Mouse (Mus musculus): Measurements from ENCODE around the gene Prex1.

Gene Prex1

DNA sequence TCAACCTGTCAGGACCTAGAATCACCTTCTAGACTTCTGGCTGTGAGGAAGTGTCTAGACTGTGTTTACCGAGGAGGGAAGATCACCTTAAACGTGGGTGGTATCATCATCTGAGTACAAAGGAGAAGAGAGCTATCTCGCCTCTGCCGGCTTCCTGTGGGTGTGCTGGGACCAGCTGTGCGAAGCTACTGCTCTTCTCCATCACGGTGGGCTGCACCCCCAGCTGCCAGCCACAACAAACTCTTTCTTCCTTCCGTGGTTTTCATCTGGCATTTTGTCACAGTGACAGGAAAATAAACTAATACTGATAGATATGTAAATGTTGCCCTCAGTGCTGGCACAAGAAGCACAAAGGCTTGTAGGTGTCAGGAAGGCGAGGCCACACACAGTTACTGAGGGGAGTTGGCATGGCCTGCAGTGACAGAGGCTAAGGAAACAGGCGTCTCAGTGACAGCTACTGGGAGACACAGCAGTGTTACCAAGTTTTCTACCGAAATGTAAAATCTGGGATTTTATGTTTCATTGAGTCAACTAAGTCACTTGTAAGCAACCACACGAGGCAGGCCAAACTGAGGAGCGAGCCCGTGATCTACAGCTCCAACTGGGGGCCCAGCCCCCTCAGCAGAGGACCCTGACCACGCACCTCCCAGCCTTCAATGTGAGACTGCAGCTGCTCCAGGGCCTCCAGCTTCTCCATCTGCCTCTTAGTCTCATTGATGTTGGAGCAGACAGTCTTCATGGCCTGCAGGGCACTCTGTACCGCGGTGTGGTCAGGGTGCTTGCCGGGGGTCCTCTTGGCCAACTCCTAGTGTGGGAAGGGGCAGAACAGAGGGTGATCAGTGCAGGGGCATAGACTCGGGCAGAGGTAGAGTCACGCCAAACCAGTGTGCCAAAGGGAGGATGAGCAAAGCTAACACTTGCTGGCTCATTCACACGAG lies 92.8 kb downstream of the Prex1 start:
- in situ Hi-C loops (cut with MboI; ENCODE audit: unreplicated experiment in 2 of 2): loop anchor here in 1 of 2 experiments (5.0 kb wide), 1 partner anchor 92 kb away; the partner anchor contains the start of gene Prex1

DNA sequence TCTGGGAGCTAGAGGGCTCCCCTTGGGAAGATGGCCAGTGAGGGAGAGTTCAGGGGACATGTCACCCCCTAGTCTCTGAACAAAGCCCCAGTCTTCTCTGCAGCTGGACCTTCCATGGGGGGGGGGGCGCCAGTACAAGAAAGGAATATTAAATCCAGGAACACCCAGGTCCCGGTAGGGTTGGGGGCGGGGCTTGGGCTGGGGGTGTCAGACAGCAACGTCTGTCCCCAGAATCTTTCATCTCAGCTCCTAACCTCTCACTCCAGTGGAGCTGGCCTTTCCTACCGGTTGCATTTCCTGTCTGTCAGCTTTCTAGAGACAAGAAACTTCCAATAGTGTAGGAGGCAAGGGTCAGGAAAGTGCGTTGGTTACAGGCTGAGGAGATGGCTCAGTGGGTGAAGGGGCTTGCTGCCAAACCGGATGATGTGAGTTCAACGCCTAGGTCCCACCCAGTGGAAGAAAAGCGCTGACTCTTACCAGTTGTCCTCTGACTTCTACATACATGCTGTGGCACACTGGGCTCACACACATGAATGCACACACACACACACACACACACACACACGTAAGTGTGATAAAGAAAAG lies 93.6 kb downstream of the Prex1 start:
- in situ Hi-C loops (cut with MboI; ENCODE audit: unreplicated experiment in 2 of 2): loop anchor here in 1 of 2 experiments (5.0 kb wide), 1 partner anchor 92 kb away; the partner anchor contains the start of gene Prex1

DNA sequence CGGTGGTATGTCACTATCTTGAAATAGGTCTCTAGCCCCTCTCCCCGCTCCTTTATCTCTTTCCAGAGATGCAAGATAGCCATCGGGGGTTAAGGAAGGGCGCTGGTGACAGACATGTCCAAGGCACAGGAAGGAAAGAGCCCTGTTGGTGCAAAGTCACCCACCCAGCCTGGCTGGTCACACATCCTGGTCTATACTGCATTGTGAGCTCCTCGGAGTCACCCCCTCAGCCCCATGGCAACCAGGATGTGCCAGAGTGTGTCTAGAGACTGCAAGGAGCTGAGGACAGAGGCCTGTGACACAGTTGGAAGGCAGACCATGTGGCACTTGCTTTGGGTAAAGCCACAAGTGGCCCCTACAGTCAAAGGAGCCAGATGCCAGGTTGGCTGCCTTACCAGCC lies 94.4 kb downstream of the Prex1 start:
- in situ Hi-C loops (cut with MboI; ENCODE audit: unreplicated experiment in 2 of 2): no loop called here

DNA sequence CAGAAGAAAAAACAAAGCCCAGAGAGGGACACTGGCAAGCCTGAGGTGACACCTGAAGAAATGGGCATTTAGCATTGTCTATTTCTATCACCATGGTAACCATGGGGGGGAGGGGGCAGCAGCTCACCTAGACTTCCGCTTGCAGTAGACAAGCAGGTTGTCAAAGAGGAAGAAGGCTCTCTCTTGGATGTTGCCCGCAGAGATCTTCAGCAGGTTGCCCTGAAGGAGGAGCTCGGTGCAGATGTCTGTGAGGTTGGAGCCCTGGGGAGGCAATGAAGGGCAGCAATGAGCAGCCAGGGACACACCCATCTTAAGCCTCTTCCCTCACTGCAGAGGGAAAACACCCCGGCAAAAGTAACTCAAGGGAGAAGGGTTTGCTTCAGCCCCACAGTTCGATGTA lies 95.9 kb downstream of the Prex1 start:
- in situ Hi-C loops (cut with MboI; ENCODE audit: unreplicated experiment in 2 of 2): no loop called here

DNA sequence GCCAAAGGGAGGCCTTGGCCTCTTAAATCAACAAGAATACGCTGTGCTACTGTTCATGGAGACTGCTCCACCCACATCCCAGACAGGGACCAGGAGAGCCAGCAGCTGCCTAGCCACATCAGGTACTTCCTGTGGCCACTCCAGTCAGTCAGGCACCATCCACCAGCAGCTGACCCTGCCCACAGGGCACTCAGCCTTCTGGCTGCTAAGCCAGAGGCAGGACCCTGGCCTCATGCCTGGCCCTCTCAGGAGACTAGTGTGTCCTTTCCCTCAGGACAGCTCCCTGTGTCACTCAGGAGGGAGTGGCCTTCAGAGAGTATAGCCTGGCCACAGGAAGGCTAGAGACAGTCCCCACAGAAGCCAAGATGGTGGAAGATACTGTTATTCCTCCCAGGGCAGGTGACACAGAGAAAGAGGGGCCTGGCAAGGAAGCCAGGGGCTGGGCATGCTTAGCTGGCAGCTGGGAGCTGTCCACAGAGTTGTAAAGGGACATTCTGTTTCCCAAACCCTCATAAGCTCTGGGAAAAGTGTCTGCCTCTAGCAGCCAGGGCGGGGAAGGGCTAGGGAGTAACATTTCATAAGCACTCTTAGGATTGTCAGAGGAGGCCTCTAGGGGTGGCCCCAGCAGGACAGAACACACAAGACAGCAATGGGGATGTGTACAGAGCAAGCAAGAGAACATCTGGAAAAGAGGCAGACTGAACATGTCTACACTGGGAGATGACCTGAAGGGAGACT lies 98.1 kb downstream of the Prex1 start:
- in situ Hi-C loops (cut with MboI; ENCODE audit: unreplicated experiment in 2 of 2): no loop called here

DNA sequence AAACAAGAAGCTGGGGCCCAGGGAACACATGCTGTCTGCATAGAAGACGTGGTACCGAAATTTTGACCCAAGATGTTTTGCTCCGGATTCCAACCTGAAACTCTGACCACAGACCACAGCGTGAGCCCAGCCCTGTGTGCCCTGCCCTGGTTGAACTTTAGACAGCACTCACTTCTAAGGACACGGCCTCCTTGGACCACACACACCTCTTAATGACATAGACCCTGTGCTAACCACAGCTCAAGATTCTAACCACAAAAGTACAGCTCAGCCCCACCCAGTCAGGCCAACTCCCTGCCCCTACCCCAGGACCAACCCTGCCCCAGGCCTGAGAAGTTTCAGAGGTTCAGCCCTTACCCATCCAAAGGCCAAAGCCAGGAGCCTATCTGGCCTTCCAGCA lies 103.4 kb downstream of the Prex1 start:
- in situ Hi-C loops (cut with MboI; ENCODE audit: unreplicated experiment in 2 of 2): no loop called here

DNA sequence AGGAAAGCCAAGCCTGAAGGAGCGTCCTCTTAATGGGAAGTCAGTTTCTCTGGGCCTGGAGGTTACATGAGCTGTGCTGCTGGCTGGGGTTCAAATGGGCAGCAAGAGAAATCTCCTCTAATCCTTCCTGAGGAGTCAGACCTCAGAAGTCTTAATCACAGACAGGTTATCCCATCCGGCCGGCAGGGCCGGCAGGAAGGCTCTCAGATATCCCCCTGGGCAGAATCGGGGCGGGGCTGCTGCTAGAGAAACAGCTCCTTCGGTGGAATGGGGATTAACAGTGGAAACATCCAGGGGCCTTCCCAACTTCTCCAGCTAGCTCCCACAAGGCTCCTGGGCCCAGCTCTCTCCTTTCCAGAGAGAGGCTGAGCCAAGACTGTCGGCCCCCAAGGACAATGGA lies 105.1 kb downstream of the Prex1 start:
- in situ Hi-C loops (cut with MboI; ENCODE audit: unreplicated experiment in 2 of 2): no loop called here

DNA sequence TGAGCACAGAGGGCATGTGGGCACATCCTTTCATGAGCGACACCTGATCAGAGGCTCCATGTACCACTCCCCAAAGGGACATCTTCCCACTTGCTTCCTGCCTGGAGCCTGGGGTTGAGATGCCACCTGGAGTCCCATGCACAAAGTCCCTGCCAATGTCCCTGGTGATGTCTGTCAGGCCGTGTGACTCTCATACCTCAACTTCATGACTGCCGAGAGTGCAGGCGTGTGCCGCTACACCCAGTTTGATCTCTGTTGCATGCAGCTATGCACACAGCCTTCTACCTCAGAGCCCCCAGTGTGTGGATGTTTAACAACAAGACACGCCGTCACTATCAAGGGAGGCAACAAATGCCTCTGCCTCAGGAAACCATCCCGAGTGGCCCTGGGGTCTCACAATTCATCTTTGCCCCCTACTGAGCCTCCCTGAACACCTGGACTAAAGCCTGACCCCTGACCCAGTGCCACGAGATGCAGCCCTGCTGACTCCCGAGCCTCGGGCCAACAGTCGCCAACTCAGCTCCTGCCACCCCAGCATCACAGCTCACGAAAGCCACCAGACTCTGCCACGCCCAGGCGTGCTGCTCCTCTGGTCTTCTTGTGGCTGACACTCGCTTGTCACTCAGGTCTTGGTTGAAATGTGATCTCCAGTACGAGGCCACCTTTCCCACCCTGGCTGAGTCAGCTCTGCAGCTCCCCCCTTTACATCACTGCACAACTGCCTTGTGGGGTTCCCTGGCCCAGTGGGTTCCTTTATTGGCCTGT lies 107.0 kb downstream of the Prex1 start:
- in situ Hi-C loops (cut with MboI; ENCODE audit: unreplicated experiment in 2 of 2): no loop called here

DNA sequence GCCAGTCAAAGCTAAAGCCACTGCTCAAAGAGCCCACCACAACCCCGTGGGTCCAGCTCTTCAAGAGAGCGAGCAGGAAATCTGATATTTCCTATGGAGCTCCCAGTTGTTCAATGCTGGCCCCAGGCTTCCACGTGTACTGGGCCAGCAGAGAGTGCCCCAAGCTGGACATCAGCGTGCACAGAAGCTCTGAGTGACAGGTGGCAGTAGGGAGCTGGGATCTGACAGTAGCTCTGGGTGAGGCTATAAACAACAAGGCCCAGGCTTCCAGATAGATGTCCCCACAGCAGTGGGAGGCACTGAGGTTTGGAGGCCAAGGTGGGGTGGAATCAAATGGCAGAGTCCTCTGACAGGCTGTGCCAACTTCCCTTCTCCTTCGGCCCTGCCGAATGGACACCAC lies 107.6 kb downstream of the Prex1 start:
- in situ Hi-C loops (cut with MboI; ENCODE audit: unreplicated experiment in 2 of 2): no loop called here

DNA sequence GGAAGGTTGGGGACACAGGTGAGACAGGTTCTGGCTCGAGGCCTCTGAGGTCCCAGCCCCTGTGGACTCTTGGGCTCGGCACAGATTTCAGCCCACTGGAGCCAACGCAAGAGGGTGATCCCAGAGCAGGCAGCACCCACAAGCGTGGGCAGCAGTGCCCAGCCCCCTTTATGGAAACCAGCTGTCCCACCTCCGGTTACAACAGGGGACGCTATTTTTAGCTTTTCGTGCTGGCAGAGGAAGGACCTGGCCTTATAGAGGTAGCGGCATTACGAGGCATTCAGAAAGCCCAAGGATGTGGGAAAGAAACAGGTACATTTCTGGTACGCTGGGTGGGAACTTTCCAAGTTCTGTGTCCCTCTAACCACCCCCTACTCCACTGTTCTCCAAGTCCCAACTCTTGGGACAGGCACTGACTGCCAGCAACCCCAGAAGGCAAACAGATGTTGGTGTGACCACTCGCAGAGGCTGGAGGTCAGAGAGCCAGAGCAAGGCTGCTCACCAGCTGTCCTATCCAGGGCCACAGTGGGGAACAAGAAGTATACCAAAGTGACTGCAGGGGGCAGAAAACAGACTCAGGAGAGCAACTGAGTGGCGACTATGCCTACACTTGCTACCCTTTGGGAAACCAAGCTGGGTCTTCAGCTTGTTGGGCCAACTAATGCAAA lies 108.3 kb downstream of the Prex1 start:
- in situ Hi-C loops (cut with MboI; ENCODE audit: unreplicated experiment in 2 of 2): no loop called here

DNA sequence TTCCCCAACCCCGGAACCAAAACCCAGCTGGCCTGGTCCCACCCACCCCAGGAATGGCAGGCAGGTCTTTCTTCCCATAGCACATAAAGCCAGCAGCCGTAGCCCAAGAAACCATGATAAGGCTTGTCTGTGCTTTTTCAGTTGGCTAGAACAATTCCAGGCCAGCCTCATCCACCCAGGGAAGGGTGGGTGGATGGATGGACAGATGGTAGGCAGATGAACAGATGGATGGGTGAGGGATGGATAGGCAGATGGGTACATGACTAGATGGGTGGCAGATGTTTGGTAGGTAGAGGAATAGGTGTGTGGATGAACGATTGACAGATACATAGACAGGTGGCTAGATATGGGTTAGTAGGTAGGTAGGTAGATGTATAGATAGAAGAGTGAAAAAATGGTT lies 110.7 kb downstream of the Prex1 start:
- in situ Hi-C loops (cut with MboI; ENCODE audit: unreplicated experiment in 2 of 2): no loop called here

DNA sequence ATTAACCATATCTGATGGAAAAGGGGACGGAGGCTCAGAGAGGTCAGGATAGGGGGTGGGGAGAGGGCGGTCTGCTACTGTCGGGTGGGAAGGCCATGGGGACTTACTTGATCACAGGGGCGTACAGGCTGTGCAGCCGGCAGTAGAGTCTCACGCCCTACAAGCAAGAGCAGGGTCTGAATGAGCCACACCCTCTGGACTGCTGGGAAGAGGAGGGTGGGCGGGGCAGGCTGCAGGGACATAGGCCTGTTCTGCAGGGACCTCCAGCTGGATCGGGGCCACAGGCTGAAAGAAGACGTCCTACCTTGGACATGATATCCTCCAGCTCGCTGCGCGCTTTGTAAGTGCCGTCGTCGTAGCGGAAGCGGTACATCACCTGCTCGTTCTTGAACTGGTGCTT lies 112.2 kb downstream of the Prex1 start:
- in situ Hi-C loops (cut with MboI; ENCODE audit: unreplicated experiment in 2 of 2): no loop called here

DNA sequence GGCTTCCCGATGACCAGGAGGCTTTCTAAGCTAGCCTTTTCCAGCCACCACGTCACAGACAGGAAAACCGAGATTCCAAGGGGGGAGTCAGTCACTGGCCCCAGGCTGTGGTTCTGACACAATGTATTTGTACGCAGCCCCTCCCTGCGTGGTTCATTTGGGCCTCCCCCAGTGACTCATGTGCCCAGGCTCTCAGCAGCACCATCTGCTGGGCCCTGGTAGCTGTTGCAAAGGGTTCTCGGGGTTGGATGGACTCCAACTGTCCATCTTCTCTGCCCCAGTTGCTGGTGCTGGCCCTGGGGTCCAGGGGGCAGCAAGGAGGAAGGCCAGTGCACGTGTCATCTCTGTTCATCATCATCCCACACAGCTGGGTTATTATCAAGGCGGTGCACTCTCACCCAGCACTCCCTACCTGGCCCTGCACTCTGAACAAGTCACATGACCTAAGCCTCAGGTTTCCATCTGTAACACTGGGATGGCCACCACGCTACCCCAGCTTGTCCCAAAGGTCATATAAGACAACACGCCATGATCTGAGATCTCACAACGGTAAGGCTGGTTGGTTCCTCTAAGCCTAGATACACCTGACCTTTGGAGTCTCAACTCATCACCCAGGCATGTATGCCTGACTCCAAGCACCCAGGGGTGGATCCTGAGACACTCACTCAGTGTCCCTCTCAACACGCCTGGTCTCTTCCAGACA lies 115.0 kb downstream of the Prex1 start:
- in situ Hi-C loops (cut with MboI; ENCODE audit: unreplicated experiment in 2 of 2): loop anchor here (5.0 to 25.0 kb wide), 2 partner anchors 179 to 614 kb away; no protein-coding TSS in a partner anchor

DNA sequence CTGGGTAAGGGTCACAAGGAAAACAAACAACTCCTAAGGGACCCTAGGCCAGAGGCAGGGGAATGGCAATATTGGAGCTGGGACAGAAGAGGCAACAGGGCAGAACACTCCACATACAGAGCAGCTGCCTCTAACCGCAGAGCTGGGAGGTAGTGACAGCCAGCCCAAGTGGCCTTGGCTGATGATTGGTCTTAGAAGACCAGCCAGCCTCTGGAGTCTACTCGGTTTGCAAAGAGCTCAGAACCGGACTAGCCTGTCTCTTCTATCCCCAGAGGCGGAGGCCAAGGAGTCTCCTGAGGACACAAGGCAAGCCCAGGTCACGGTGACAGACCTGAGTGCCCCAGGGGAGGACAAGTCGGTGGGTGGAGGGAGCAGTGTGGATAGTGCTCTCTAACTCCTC lies 115.9 kb downstream of the Prex1 start:
- in situ Hi-C loops (cut with MboI; ENCODE audit: unreplicated experiment in 2 of 2): loop anchor here (5.0 to 25.0 kb wide), 2 partner anchors 180 to 615 kb away; no protein-coding TSS in a partner anchor

DNA sequence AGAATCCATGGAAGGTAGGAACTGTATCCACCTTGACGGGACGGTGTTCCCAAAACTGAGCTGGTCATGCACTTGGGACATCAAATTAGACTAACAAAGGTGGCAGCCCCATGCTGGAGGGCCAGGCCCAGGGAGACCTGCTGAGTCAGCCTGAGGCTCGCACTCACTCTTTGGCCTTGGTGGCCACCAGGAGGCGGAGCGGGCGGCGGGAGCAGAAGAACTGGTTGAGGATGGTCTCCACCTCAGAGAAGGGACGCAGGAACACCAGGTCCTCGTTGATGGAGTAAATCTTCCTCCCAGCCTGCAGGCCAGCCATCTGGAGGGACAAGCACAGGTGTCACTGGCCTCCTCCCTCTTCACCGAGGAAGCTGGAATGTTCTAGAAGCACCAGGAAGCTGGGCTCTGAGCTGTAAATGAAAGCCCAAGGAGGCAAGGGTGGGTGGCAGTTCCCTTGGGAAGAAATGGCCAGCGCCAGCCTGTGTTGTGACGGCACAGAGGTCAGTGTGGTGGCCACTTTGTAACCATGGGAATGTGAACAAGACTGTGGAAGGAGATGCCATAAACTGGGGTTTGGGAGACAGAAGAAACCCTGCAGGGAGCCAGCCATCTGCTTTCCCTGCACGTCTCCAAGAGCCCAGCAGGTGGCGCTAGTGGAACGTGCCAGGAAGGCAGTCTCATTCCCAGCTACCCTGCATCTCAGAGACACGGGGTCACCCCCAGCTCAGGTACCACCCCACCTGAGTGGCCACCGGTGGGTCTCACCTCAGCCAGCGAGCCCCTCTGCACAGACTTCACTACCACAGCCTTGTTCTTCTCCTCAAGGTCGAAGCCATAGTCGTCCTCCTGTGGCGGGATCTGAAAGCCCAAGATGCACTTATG lies 121.4 kb downstream of the Prex1 start:
- in situ Hi-C loops (cut with MboI; ENCODE audit: unreplicated experiment in 2 of 2): loop anchor here in 1 of 2 experiments (5.0 to 25.0 kb wide), 2 partner anchors 185 to 620 kb away; no protein-coding TSS in a partner anchor

DNA sequence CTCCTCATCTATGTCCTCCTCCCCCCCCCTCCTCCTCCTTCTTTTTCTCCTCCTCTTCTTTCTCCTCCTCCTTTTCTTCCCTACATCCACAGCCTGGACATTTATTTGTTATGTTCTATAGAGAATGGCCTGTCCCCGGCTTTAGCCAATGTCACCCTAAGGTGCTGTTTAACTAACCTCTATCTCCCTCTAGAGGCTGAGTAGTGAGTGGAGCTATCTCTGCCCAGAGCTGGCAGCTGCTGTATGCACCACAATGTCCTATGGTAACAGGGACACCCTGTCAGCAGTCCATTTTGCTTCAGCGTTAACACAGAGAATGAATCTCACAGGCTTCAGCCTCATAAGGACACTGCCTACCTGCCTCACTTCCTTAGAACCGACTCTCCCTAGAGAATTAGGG lies 129.1 kb downstream of the Prex1 start:
- in situ Hi-C loops (cut with MboI; ENCODE audit: unreplicated experiment in 2 of 2): loop anchor here in 1 of 2 experiments (10.0 to 25.0 kb wide), 2 partner anchors 420 to 628 kb away; no protein-coding TSS in a partner anchor

DNA sequence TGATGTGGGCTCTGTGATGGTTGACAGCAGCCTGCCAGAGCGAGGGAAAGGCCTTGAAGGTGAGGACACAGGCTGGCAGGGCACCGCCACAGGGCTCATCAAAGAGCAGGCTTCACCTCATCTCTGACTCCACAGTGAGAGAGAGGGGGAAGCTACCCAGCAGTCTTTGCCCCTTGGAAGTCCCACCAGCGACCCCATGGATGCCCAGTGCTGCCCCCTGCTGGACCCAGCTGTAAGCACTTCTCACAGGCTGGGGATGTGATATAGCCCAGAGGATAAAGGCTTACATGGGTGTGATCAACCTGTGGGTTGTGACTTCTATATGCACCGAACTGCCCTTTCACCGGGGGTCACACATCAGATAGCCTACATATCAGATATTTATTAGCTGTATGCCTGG lies 130.3 kb downstream of the Prex1 start:
- in situ Hi-C loops (cut with MboI; ENCODE audit: unreplicated experiment in 2 of 2): loop anchor here in 1 of 2 experiments (10.0 to 25.0 kb wide), 2 partner anchors 422 to 629 kb away; no protein-coding TSS in a partner anchor
